Mouse (Mus musculus): ENCODE results near the gene Rnf11. TPM values are rescaled to one million over a fixed set of nuclear protein-coding genes. Genes with fewer than 3 reads are reported as not detected.
"Not testable (repeated sequence)": the region's sequence is repeated elsewhere in the genome, so short reads cannot be mapped to it uniquely, and the experiment has no call there.

Rnf11 gene
- polyA plus RNA-seq, 1 experiment from 2014 or later: 59.4 TPM

DNA sequence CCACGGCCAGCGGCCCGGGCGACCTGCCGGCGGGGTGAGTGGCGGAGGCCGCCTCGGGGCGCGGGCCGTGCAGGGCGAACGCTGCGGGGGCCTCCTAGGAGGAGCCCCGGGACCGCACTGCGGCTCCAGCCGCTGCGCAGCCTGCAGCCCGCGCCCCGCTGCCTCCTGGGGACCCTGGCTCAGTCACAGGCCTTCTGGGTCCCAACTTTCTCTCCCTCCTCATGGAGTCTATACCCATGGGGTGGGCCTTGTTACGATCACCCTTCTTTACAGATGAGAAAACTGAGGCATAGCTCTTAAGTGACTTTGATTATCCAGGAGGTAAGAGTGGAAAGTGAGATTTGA, 77.4 kb downstream of the Rnf11 start:
- Histone ChIP-seq H3K27ac (replicated peaks) (no peak overlapping the region), H3K4me3 (peak overlapping the region; percentile 67), H3K4me1 (peaks cover 15% of the 10 kb centered on the region), H3K27me3 (peaks cover 36% of the 10 kb centered on the region), H3K9me3 (no peaks in the 10 kb centered on the region), H3K9ac (replicated peaks) (peak overlapping the region; percentile 72), H3K36me3 (no peaks in the 10 kb centered on the region), H3K4me2 (replicated peaks) (peak overlapping the region; percentile 98)
- WGBS: 2% methylated on average over 23 of the region's 24 CpGs
- peak; percentile 27; the same call in 1 of the 2 replicates for ATAC-seq (ENCODE audit: low FRiP score, low read depth)

- Histone ChIP-seq H3K4me1 (peaks cover 15% of the 10 kb centered on the region), H3K9ac (replicated peaks) (peak within 1 kb of the TSS; percentile 72), H3K9me3 (no peaks in the 10 kb centered on the region), H3K4me3 (peak within 1 kb of the TSS; percentile 67), H3K27ac (replicated peaks) (0 out of 2 replicates have a peak within 1 kb of the TSS, but pooled peaks have one; percentile 31), H3K4me2 (replicated peaks) (peak within 1 kb of the TSS; percentile 98), H3K27me3 (peaks cover 36% of the 10 kb centered on the region), H3K36me3 (no peaks in the 10 kb centered on the region)
- WGBS: under 1% methylated on average over 56 of the region's 56 CpGs
- peak; percentile 66 for ATAC-seq (ENCODE audit: low FRiP score, low read depth)
These were observed 77.9 kb downstream of the Rnf11 start, which contains the start of gene Ttc39a for GRCm38 (mm10) chr4:109406486-109407175. Gene Ttc39a (plus strand): TSS chr4:109406623.

GRCm38 (mm10) chr4:109406054-109406485, 78.5 kb downstream of the Rnf11 start:
- no peak overlapping the region for H3K9ac ChIP-seq (replicated peaks)

DNA sequence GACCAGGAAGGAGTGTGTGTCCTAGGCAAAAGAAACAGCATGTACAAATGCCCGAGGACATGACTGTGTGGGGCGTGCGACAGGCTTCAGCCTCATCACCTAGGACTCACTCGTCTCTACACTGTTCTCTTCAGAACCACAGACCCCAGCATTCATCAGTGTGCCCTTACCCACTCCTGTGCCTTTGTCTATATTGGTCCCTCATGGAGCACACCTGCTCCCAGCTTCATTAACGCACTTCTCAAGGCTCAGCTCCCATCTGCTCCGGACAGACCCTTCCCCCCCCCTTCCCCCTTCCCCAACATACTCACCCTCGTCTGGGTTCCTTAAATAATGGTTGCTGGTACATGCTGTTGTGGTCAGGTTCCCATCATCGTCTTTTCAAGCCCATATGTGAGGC, 79.1 kb downstream of the Rnf11 start:
- Histone ChIP-seq H3K27ac (replicated peaks) (no peak overlapping the region), H3K4me1 (peaks cover 12% of the 10 kb centered on the region), H3K4me2 (replicated peaks) (0 out of 2 replicates have a peak overlapping the region, but pooled peaks have one; percentile 98), H3K9ac (replicated peaks) (no peak overlapping the region), H3K36me3 (no peaks in the 10 kb centered on the region), H3K27me3 (peaks cover 36% of the 10 kb centered on the region), H3K4me3 (no peak overlapping the region), H3K9me3 (no peaks in the 10 kb centered on the region)
- 57% methylated on average over 8 of the region's 8 CpGs for WGBS
- peak; percentile 42; the same call in 1 of the 2 replicates for ATAC-seq (ENCODE audit: low FRiP score, low read depth)

More at GRCm38 (mm10) chr4:109406054-109406485, 78.5 kb downstream of the Rnf11 start:
- peaks cover 36% of the 10 kb centered on the region for H3K27me3 ChIP-seq
- no peaks in the 10 kb centered on the region for H3K9me3 ChIP-seq
- H3K4me1 ChIP-seq: peaks cover 12% of the 10 kb centered on the region
- peak overlapping the region; percentile 67 for H3K4me3 ChIP-seq
- ATAC-seq (ENCODE audit: low FRiP score, low read depth): peak; percentile 29; the same call in 1 of the 2 replicates
- peak overlapping the region; percentile 98 for H3K4me2 ChIP-seq (replicated peaks)
- H3K36me3 ChIP-seq: no peaks in the 10 kb centered on the region
- WGBS: 8% methylated on average over 3 of the region's 3 CpGs
- H3K27ac ChIP-seq (replicated peaks): 0 out of 2 replicates have a peak overlapping the region, but pooled peaks have one; percentile 31

DNA sequence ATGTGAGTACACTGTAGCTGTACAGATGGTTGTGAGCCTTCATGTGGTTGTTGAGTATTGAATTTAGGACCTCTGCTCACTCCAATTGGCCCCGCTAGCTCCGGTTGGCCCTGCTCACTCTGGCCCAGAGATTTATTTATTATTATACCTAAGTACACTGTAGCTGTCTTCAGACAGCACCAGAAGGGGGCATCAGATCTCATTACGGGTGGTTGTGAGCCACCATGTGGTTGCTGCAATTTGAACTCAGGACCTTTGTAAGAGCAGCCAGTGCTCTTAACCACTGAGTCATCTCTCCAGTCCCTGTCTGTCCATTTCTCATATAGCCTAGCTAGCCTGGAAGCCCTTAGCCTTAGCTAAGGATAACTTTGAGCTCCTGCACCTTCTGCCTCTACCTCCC, 79.6 kb downstream of the Rnf11 start:
- Histone ChIP-seq H3K27me3 (peaks cover 36% of the 10 kb centered on the region), H3K4me1 (peaks cover 12% of the 10 kb centered on the region)
- 91% methylated on average over 3 of the region's 3 CpGs for whole genome bisulfite sequencing
- not testable (repeated sequence) for ATAC-seq (ENCODE audit: low FRiP score, low read depth); H3K9me3 ChIP-seq; H3K27ac ChIP-seq (replicated peaks); H3K4me3 ChIP-seq; H3K4me2 ChIP-seq (replicated peaks); H3K36me3 ChIP-seq; H3K9ac ChIP-seq (replicated peaks)

- no peaks in the 10 kb centered on the region for H3K36me3 ChIP-seq
- no peak overlapping the region for H3K4me3 ChIP-seq
- peaks cover 11% of the 10 kb centered on the region for H3K27me3 ChIP-seq
- peaks cover 8% of the 10 kb centered on the region for H3K4me1 ChIP-seq
- H3K9ac ChIP-seq (replicated peaks): no peak overlapping the region
- no peak overlapping the region for H3K4me2 ChIP-seq (replicated peaks)
- ATAC-seq (ENCODE audit: low FRiP score, low read depth): no peak
- no peaks in the 10 kb centered on the region for H3K9me3 ChIP-seq
- no peak overlapping the region for H3K27ac ChIP-seq (replicated peaks)
- WGBS: 80% methylated on average over 5 of the region's 5 CpGs
These were observed 83.3 kb downstream of the Rnf11 start for GRCm38 (mm10) chr4:109401176-109401689.

Other genes starting within 250 kb of the Rnf11 start
- gene Eps15, start 204.5 kb downstream of the Rnf11 start, polyA plus RNA-seq (2016; fragmentation: Nextera tagmentation; extraction: Ambion mirVana): 56.2 and 58.6 TPM in 2 replicates
- gene Ttc39a, start 78.1 kb downstream of the Rnf11 start, polyA plus RNA-seq (2016; fragmentation: Nextera tagmentation; extraction: Ambion mirVana): 1.2 and 1.6 TPM in 2 replicates
- not detected in 2 replicates for gene 4930522H14Rik, start 46.6 kb upstream of the Rnf11 start, polyA plus RNA-seq (2016; fragmentation: Nextera tagmentation; extraction: Ambion mirVana)
- 12.0 and 12.4 TPM in 2 replicates for gene Cdkn2c, start 182.5 kb upstream of the Rnf11 start, polyA plus RNA-seq (2016; fragmentation: Nextera tagmentation; extraction: Ambion mirVana)
- gene Faf1, start 191.9 kb upstream of the Rnf11 start, polyA plus RNA-seq (2016; fragmentation: Nextera tagmentation; extraction: Ambion mirVana): 43.4 and 46.6 TPM in 2 replicates